24 mouse cellular contexts compared by ENCODE assay signal in the genomic region with DNA sequence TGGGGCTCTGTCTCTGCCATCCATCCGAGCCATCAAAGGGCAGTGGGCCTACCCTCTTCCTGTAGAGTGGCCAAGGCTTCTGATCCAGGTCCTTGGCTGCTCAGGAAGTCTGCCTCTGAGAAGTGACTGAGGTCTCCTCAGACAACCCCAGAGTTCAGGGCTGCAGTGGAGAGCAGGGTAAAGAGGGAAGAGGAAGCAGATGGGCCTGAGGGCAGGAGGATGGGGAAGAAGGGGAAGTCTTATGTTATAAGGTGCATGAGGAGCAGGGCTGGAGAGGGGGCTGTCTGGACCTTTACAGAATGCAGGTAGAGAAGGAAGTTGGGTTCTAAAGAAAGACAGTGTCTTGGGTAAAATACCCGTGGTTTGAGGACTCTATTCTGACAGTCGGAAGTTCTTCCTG. TPM values are rescaled to one million over a fixed set of nuclear protein-coding genes. Genes with fewer than 3 reads are reported as not detected.
DNase-seq lines count a peak whose midpoint lies in the region; ATAC-seq lines count a peak whose summit lies in the region.
"Had no signal": no experiment of that assay in that cellular context is flagged by ENCODE, and none has a peak within 500 bp of the region (broad histone marks: within the 10 kb centered on the region; RNA-seq: fewer than 3 reads in every experiment).

No protein-coding gene starts in this region.

- H3K4me1 ChIP-seq in midbrain, embryonic 10.5 days, result peaks cover 23% of the 10 kb centered on the region
- peaks cover 6% of the 10 kb centered on the region for H3K4me1 ChIP-seq in midbrain, embryonic 11.5 days (ENCODE audit: control insufficient read depth, insufficient read depth, low read length)
- H3K4me1 ChIP-seq: forebrain, embryonic 15.5 days; liver, embryonic 12.5 days; stomach, embryonic 15.5 days had no signal

- H3K9ac ChIP-seq in midbrain, embryonic 11.5 days (ENCODE audit: low read length), result no peak overlapping the region
- H3K9ac ChIP-seq: forebrain, embryonic 15.5 days; hindbrain, embryonic 15.5 days; liver, embryonic 12.5 days; midbrain, embryonic 13.5 days; neural tube, embryonic 15.5 days; stomach, embryonic 15.5 days had no signal

- no peaks in the 10 kb centered on the region for H3K9me3 ChIP-seq in midbrain, embryonic 10.5 days (replicated peaks)
- no peaks in the 10 kb centered on the region for H3K9me3 ChIP-seq in midbrain, embryonic 11.5 days (ENCODE audit: control insufficient read depth, low read length)
- H3K9me3 ChIP-seq: forebrain, embryonic 15.5 days; hindbrain, embryonic 15.5 days; liver, embryonic 12.5 days; midbrain, embryonic 13.5 days; neural tube, embryonic 15.5 days; stomach, embryonic 15.5 days had no signal

- no peak for ATAC-seq in midbrain, embryonic 11.5 days (ENCODE audit: low FRiP score)
- ATAC-seq in common myeloid progenitor, adult 5-6 weeks (replicated peaks; ENCODE audit: low read depth, poor library complexity, severe bottlenecking), result peak; percentile 75
- ATAC-seq in granulocyte monocyte progenitor cell, adult 5-6 weeks (replicated peaks; ENCODE audit: poor library complexity, severe bottlenecking), result peak; percentile 75
- ATAC-seq: forebrain, embryonic 15.5 days; intestine, postnatal 0 days; liver, embryonic 12.5 days; midbrain, embryonic 13.5 days had no signal

- H3K4me3 ChIP-seq in midbrain, embryonic 10.5 days, result no peak overlapping the region
- H3K4me3 ChIP-seq in midbrain, embryonic 11.5 days (ENCODE audit: low read depth, low read length), result no peak overlapping the region
- H3K4me3 ChIP-seq: erythroblast, embryonic 14.5 days; forebrain, embryonic 15.5 days; hindbrain, embryonic 15.5 days; liver, embryonic 12.5 days; midbrain, embryonic 13.5 days; neural tube, embryonic 15.5 days; stomach, embryonic 15.5 days had no signal

- no peaks in the 10 kb centered on the region for H3K36me3 ChIP-seq in midbrain, embryonic 10.5 days
- no peaks in the 10 kb centered on the region for H3K36me3 ChIP-seq in midbrain, embryonic 11.5 days (ENCODE audit: control insufficient read depth, insufficient read depth, low read length)
- H3K36me3 ChIP-seq: forebrain, embryonic 15.5 days; hindbrain, embryonic 15.5 days; liver, embryonic 12.5 days; midbrain, embryonic 13.5 days; neural tube, embryonic 15.5 days; stomach, embryonic 15.5 days had no signal

- DNase-seq in midbrain, embryonic 10.5 days (ENCODE audit: low spot score), result no peak
- DNase-seq in midbrain, embryonic 11.5 days (ENCODE audit: low spot score, missing footprints), result no peak
- no peak for DNase-seq in kidney, postnatal 36 days
- no peak for DNase-seq in left cerebral cortex, adult 9 months (ENCODE audit: low spot score in 2 of 2)
- DNase-seq in frontal cortex, adult 2 months (ENCODE audit: extremely low spot score in 1 of 2, low spot score in 1 of 2), result no peak
- DNase-seq: adrenal gland, postnatal 10 days; cerebellum, adult 11 months; cerebellum, postnatal 10 days; heart, postnatal 14 days; layer of hippocampus, postnatal 36 days; lung, adult 2 months; lung, postnatal 4 days had no signal

- WGBS in midbrain, embryonic 10.5 days, result 91% methylated on average over 3 of the region's 3 CpGs
- 72% methylated on average over 3 of the region's 3 CpGs for WGBS in midbrain, embryonic 11.5 days

- peak overlapping the region; percentile 60; the same call in 1 of the 2 replicates for H3K27ac ChIP-seq in midbrain, embryonic 10.5 days (replicated peaks)
- H3K27ac ChIP-seq in midbrain, embryonic 11.5 days (ENCODE audit: low read depth, low read length), result no peak overlapping the region
- H3K27ac ChIP-seq: forebrain, embryonic 15.5 days; hindbrain, embryonic 15.5 days; kidney, postnatal 0 days; liver, embryonic 12.5 days; midbrain, embryonic 13.5 days; neural tube, embryonic 15.5 days; stomach, embryonic 15.5 days had no signal

- H3K27me3 ChIP-seq in midbrain, embryonic 10.5 days (ENCODE audit: low read depth, poor library complexity, severe bottlenecking), result peaks cover 35% of the 10 kb centered on the region
- no peaks in the 10 kb centered on the region for H3K27me3 ChIP-seq in midbrain, embryonic 11.5 days (ENCODE audit: control insufficient read depth, insufficient read depth, low read length)
- H3K27me3 ChIP-seq: forebrain, embryonic 15.5 days; hindbrain, embryonic 15.5 days; neural tube, embryonic 15.5 days; stomach, embryonic 15.5 days had no signal

- no peak overlapping the region for H3K4me2 ChIP-seq in midbrain, embryonic 11.5 days
- H3K4me2 ChIP-seq: forebrain, embryonic 15.5 days; heart, embryonic 11.5 days; hindbrain, embryonic 15.5 days; liver, embryonic 12.5 days; midbrain, embryonic 13.5 days; neural tube, embryonic 15.5 days; stomach, embryonic 15.5 days had no signal

RNA-seq across cellular contexts. Expression of gene Tmem106c, which starts 14.3 kb away (rescaled TPM):
- polyA plus RNA-seq in midbrain, embryonic 10.5 days (2016; fragmentation: Nextera tagmentation; extraction: Ambion mirVana), result 55.6 and 61.1 TPM in 2 replicates
- 60.4 and 62.7 TPM in 2 replicates for polyA plus RNA-seq in midbrain, embryonic 11.5 days (2014; fragmentation: Nextera tagmentation; extraction: Ambion mirVana)
- 26.4 and 40.0 TPM in 2 replicates for total RNA-seq in common myeloid progenitor, adult 5-6 weeks (2017)
- total RNA-seq in granulocyte monocyte progenitor cell, adult 5-6 weeks (2014; fragmentation: Nextera tagmentation), result 48.8 and 61.7 TPM in 2 replicates
- total RNA-seq in granulocyte monocyte progenitor cell, adult 5-6 weeks (2017), result 29.0 and 32.7 TPM in 2 replicates
- polyA plus RNA-seq in frontal cortex, adult 2 months (2012; rRNA removed), result 50.6 and 56.1 TPM in 2 replicates

RNA-seq across cellular contexts. Expression of gene Vdr, which starts 39.3 kb away (rescaled TPM):
- polyA plus RNA-seq in midbrain, embryonic 10.5 days (2016; fragmentation: Nextera tagmentation; extraction: Ambion mirVana), result 0.72 and 1.0 TPM in 2 replicates
- polyA plus RNA-seq in midbrain, embryonic 11.5 days (2014; fragmentation: Nextera tagmentation; extraction: Ambion mirVana), result 0.10 and 0.38 TPM in 2 replicates
- total RNA-seq in common myeloid progenitor, adult 5-6 weeks (2017), result 3.0 and 3.5 TPM in 2 replicates
- 12.9 and 25.6 TPM in 2 replicates for total RNA-seq in granulocyte monocyte progenitor cell, adult 5-6 weeks (2014; fragmentation: Nextera tagmentation)
- 2.3 and 2.5 TPM in 2 replicates for total RNA-seq in granulocyte monocyte progenitor cell, adult 5-6 weeks (2017)
- polyA plus RNA-seq in frontal cortex, adult 2 months (2012; rRNA removed), result 1.2 and 1.5 TPM in 2 replicates
- polyA plus RNA-seq: erythroblast, embryonic 14.5 days; midbrain, embryonic 13.5 days had no signal

RNA-seq across cellular contexts. Expression of gene Col2a1, which starts 54.8 kb away (rescaled TPM):
- polyA plus RNA-seq in midbrain, embryonic 10.5 days (2016; fragmentation: Nextera tagmentation; extraction: Ambion mirVana), result 142 and 151 TPM in 2 replicates
- 94.5 and 94.6 TPM in 2 replicates for polyA plus RNA-seq in midbrain, embryonic 11.5 days (2014; fragmentation: Nextera tagmentation; extraction: Ambion mirVana)
- total RNA-seq in common myeloid progenitor, adult 5-6 weeks (2017), result 0.09 TPM in 1 of 2 replicates, not detected in the other
- not detected in 2 replicates for total RNA-seq in granulocyte monocyte progenitor cell, adult 5-6 weeks (2014; fragmentation: Nextera tagmentation)
- not detected in 2 replicates for total RNA-seq in granulocyte monocyte progenitor cell, adult 5-6 weeks (2017)
- polyA plus RNA-seq in frontal cortex, adult 2 months (2012; rRNA removed), result 1.8 and 2.0 TPM in 2 replicates
- polyA plus RNA-seq: erythroblast, embryonic 14.5 days had no signal

Comparison
In these comparisons a context has a peak if more than half of its experiments do, and no peak if none do; other contexts are left out.
1. RNA of gene Col2a1, which starts 54.8 kb away (polyA plus RNA-seq): 142 to 151 TPM in midbrain, embryonic 10.5 days and 94.5 to 94.6 TPM in midbrain, embryonic 11.5 days; 1.8 to 2.0 TPM in frontal cortex, adult 2 months; every median in the first group is over 10 times any median in the second.